Comparison of ENCODE assay signal across 9 mouse cellular contexts in the genomic region with DNA sequence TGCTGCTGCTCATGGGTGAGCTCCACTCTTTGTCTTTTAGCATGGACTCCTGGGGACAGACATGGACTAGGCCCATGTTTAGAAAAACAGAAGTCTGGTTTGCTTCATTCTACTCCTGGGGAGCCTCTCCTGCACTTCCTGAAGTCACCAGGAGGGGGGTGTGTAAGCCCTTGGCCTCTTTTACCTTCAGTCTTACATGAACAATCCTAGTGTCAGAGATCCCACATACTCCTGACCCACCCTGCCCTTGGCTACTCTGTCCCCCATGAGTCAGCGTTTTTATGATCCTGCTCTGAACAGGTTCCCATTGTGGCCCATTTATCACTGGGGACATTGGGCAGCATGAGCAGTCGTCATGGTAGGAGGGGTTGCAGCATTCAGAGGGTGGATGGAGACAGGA. TPM values are rescaled to one million over a fixed set of nuclear protein-coding genes. Genes with fewer than 3 reads are reported as not detected.
A peak's percentile ranks its signal among the peaks of the same experiment; 100 is the strongest.
DNase-seq lines count a peak whose midpoint lies in the region; ATAC-seq and TF ChIP-seq lines count a peak whose summit lies in the region.
"Had no signal": no experiment of that assay in that cellular context is flagged by ENCODE, and none has a peak within 500 bp of the region (broad histone marks: within the 10 kb centered on the region; RNA-seq: fewer than 3 reads in every experiment).

No protein-coding gene starts in this region.

- no peak overlapping the region for H3K9ac ChIP-seq in heart, adult 2 months (ENCODE audit: low read depth, low read length)
- H3K9ac ChIP-seq in liver, embryonic 11.5 days (ENCODE audit: low read depth, low read length) = no peak overlapping the region
- H3K9ac ChIP-seq in stomach, postnatal 0 days (ENCODE audit: low read length) = no peak overlapping the region

- no peaks in the 10 kb centered on the region for H3K79me2 ChIP-seq in heart, adult 2 months (replicated peaks; ENCODE audit: control insufficient read depth, insufficient read depth, low read length)

- no peaks in the 10 kb centered on the region for H3K9me3 ChIP-seq in liver, embryonic 11.5 days (ENCODE audit: control insufficient read depth, low read length)
- H3K9me3 ChIP-seq in stomach, postnatal 0 days (ENCODE audit: control insufficient read depth, low read length) = no peaks in the 10 kb centered on the region

- peak; percentile 52 for TF ChIP-seq CTCF in heart, adult 2 months (IDR thresholded peaks at IDR 0.05)
- peak; percentile 71 for TF ChIP-seq CTCF in stomach, postnatal 0 days (IDR thresholded peaks at IDR 0.05; ENCODE audit: low read depth)

- intact Hi-C loops in heart, adult 2 months (cut with DNase I) = loop anchor here (10.0 kb wide), 1 partner anchor 261 kb away; a partner anchor contains a TSS

- no peak overlapping the region for H3K4me3 ChIP-seq in heart, adult 2 months
- H3K4me3 ChIP-seq in liver, embryonic 11.5 days (ENCODE audit: low read depth, low read length) = no peak overlapping the region
- no peak overlapping the region for H3K4me3 ChIP-seq in stomach, postnatal 0 days (ENCODE audit: low read depth, low read length)

- no peak for TF ChIP-seq EP300 in heart, adult 2 months (IDR thresholded peaks at IDR 0.05; ENCODE audit: insufficient read depth, low read depth, low read length)
- no peak for TF ChIP-seq EP300 in stomach, postnatal 0 days (optimal IDR thresholded peaks at IDR 0.05)

- H3K4me1 ChIP-seq in heart, adult 2 months (ENCODE audit: control insufficient read depth, insufficient read depth, low read length) = peaks cover 8% of the 10 kb centered on the region
- H3K4me1 ChIP-seq in liver, embryonic 11.5 days (replicated peaks; ENCODE audit: control insufficient read depth, insufficient read depth, low read length) = peaks cover 8% of the 10 kb centered on the region; the same call in 1 of the 2 replicates
- H3K4me1 ChIP-seq in stomach, postnatal 0 days (replicated peaks; ENCODE audit: control insufficient read depth, insufficient read depth) = no peaks in the 10 kb centered on the region; the same call in 1 of the 2 replicates

- no peak overlapping the region for H3K27ac ChIP-seq in heart, adult 2 months
- H3K27ac ChIP-seq in liver, embryonic 11.5 days (ENCODE audit: low read depth, low read length) = no peak overlapping the region
- no peak overlapping the region for H3K27ac ChIP-seq in stomach, postnatal 0 days (replicated peaks)

- 69% methylated on average over 2 of the region's 2 CpGs for WGBS in heart, adult 2 months
- WGBS in liver, embryonic 11.5 days = 61% methylated on average over 2 of the region's 2 CpGs
- 52% methylated on average over 2 of the region's 2 CpGs for WGBS in stomach, postnatal 0 days

- ATAC-seq in liver, embryonic 11.5 days (replicated peaks; ENCODE audit: low FRiP score) = no peak
- ATAC-seq in stomach, postnatal 0 days (ENCODE audit: low FRiP score, low TSS enrichment) = no peak

- no peak for TF ChIP-seq POLR2A in heart, adult 2 months (IDR thresholded peaks at IDR 0.05; ENCODE audit: insufficient read depth, low read depth, low read length)

- H3K4me2 ChIP-seq in liver, embryonic 11.5 days = no peak overlapping the region
- no peak overlapping the region for H3K4me2 ChIP-seq in stomach, postnatal 0 days (replicated peaks; ENCODE audit: low read depth)

- no peaks in the 10 kb centered on the region for H3K27me3 ChIP-seq in heart, adult 2 months (ENCODE audit: control insufficient read depth, insufficient read depth, low read length)
- no peaks in the 10 kb centered on the region for H3K27me3 ChIP-seq in liver, embryonic 11.5 days (replicated peaks; ENCODE audit: control insufficient read depth, insufficient read depth, low read length)
- H3K27me3 ChIP-seq in stomach, postnatal 0 days (ENCODE audit: control insufficient read depth, insufficient read depth, low read length) = no peaks in the 10 kb centered on the region

- no peak for DNase-seq in heart, adult 2 months
- no peak for DNase-seq in heart, adult 18-20 months
- DNase-seq in A20 (ENCODE audit: low read depth, low spot score) = peak; percentile 66
- peak; percentile 82 for DNase-seq in ZHBTc4 (ENCODE audit: low read depth, low spot score)
- DNase-seq in liver, embryonic 11.5 days (ENCODE audit: low spot score) = peak; percentile 55
- DNase-seq in stomach, postnatal 0 days (ENCODE audit: low spot score) = peak; percentile 71
- DNase-seq in ovary, postnatal 36 days (ENCODE audit: low spot score) = no peak
- DNase-seq in yolk sac, embryonic 10.5 days (ENCODE audit: low spot score) = no peak

- H3K36me3 ChIP-seq in heart, adult 2 months (ENCODE audit: control insufficient read depth, insufficient read depth, low read length) = peaks cover under 1% of the 10 kb centered on the region; the same call in 1 of the 2 replicates
- H3K36me3 ChIP-seq in liver, embryonic 11.5 days (ENCODE audit: control insufficient read depth, insufficient read depth, low read length) = no peaks in the 10 kb centered on the region; the same call in 1 of the 2 replicates
- no peaks in the 10 kb centered on the region for H3K36me3 ChIP-seq in stomach, postnatal 0 days (ENCODE audit: control insufficient read depth, insufficient read depth, low read length)

RNA-seq across cellular contexts. Expression of a gene that starts 15.7 kb away (rescaled TPM):
- total RNA-seq in heart, adult 2 months (2021) = 10 to 100 TPM; 20.0 to 21.1 TPM
- 45.7 and 47.6 TPM in 2 replicates for polyA plus RNA-seq in heart, adult 2 months (2012; rRNA removed)
- total RNA-seq in heart, adult 18-20 months (2021) = 10 to 100 TPM; 22.0 to 22.2 TPM
- polyA plus RNA-seq in liver, embryonic 11.5 days (2014; fragmentation: Nextera tagmentation; extraction: Ambion mirVana) = 10.5 and 11.1 TPM in 2 replicates
- 10.9 and 13.4 TPM in 2 replicates for polyA plus RNA-seq in stomach, postnatal 0 days (2015; fragmentation: Nextera tagmentation; extraction: Ambion mirVana)

RNA-seq across cellular contexts. Expression of a gene that starts 27.1 kb away (rescaled TPM):
- not detected for total RNA-seq in heart, adult 2 months (2021)
- not detected in 2 replicates for polyA plus RNA-seq in heart, adult 2 months (2012; rRNA removed)
- total RNA-seq in heart, adult 18-20 months (2021) = not detected
- not detected in 2 replicates for polyA plus RNA-seq in liver, embryonic 11.5 days (2014; fragmentation: Nextera tagmentation; extraction: Ambion mirVana)
- polyA plus RNA-seq in stomach, postnatal 0 days (2015; fragmentation: Nextera tagmentation; extraction: Ambion mirVana) = not detected in 2 replicates
- total RNA-seq: hematopoietic stem cell, adult 5-6 weeks had no signal

RNA-seq across cellular contexts. Expression of a gene that starts 39.7 kb away (rescaled TPM):
- total RNA-seq in heart, adult 2 months (2021) = 10 to 100 TPM; 52.8 to 59.2 TPM
- polyA plus RNA-seq in heart, adult 2 months (2012; rRNA removed) = 117 and 142 TPM in 2 replicates
- total RNA-seq in heart, adult 18-20 months (2021) = 10 to 100 TPM; 53.9 to 88.6 TPM
- 36.1 and 40.1 TPM in 2 replicates for polyA plus RNA-seq in liver, embryonic 11.5 days (2014; fragmentation: Nextera tagmentation; extraction: Ambion mirVana)
- 109 and 120 TPM in 2 replicates for polyA plus RNA-seq in stomach, postnatal 0 days (2015; fragmentation: Nextera tagmentation; extraction: Ambion mirVana)

RNA-seq across cellular contexts. Expression of a gene that starts 57.5 kb away (rescaled TPM):
- not detected for total RNA-seq in heart, adult 2 months (2021)
- not detected in 2 replicates for polyA plus RNA-seq in heart, adult 2 months (2012; rRNA removed)
- not detected for total RNA-seq in heart, adult 18-20 months (2021)
- polyA plus RNA-seq in liver, embryonic 11.5 days (2014; fragmentation: Nextera tagmentation; extraction: Ambion mirVana) = not detected in 2 replicates
- polyA plus RNA-seq in stomach, postnatal 0 days (2015; fragmentation: Nextera tagmentation; extraction: Ambion mirVana) = 0.18 TPM in 1 of 2 replicates, not detected in the other
- total RNA-seq: hematopoietic stem cell, adult 5-6 weeks had no signal

Comparison
In these comparisons a context has a peak if more than half of its experiments do, and no peak if none do; other contexts are left out.
1. DNase-seq: peak in A20 (single experiment), ZHBTc4 (single experiment), liver, embryonic 11.5 days (single experiment) and stomach, postnatal 0 days (single experiment); none in heart, adult 2 months (0 of 2), heart, adult 18-20 months (0 of 2), ovary, postnatal 36 days (single experiment) and yolk sac, embryonic 10.5 days (single experiment).